Mouse (Mus musculus) intestine, postnatal 0 days (tissue): ENCODE data around the gene Gm20605. TPM values are rescaled to one million over a fixed set of nuclear protein-coding genes. Genes with fewer than 3 reads are reported as not detected.

ENCODE experiments used
- ATAC-seq: fragments of 200-750 bp; cut with Nextera tagmentation; 2 replicates; pipeline ENCODE4 v1.8.0; 2017; ENCODE audit warnings: mild to moderate bottlenecking, moderate TSS enrichment, moderate library complexity
- H3K27ac ChIP-seq: fragments of 300-500 bp; sonication (generic); 2 replicates; pipeline ENCODE4 v1.5.1; 2014; ENCODE audit warnings: mild to moderate bottlenecking, low read depth, low read length, moderate library complexity
- H3K27me3 ChIP-seq: fragments of 300-500 bp; sonication (generic); replicated peaks from 2 replicates; pipeline ENCODE4 v1.6.1; 2014; ENCODE audit warnings: low read length, mixed read lengths; ENCODE audit not compliant: control insufficient read depth, insufficient read depth
- H3K36me3 ChIP-seq: fragments of 300-500 bp; sonication (generic); 2 replicates; pipeline ENCODE4 v1.6.1; 2014; ENCODE audit warnings: mild to moderate bottlenecking, moderate library complexity; ENCODE audit not compliant: control insufficient read depth, insufficient read depth
- H3K4me1 ChIP-seq: fragments of 300-500 bp; sonication (generic); replicated peaks from 2 replicates; pipeline ENCODE4 v1.6.1; 2014; ENCODE audit warnings: antibody characterized with exemption, low read length, mixed read lengths; ENCODE audit not compliant: control insufficient read depth, insufficient read depth
- H3K4me2 ChIP-seq: fragments of 300-500 bp; sonication (generic); replicated peaks from 2 replicates; pipeline ENCODE4 v1.6.1; 2014; ENCODE audit warnings: low read depth, mild to moderate bottlenecking, moderate library complexity
- H3K4me3 ChIP-seq: fragments of 300-500 bp; sonication (generic); 2 replicates; pipeline ENCODE4 v1.5.1; 2014; ENCODE audit warnings: low read depth, low read length
- H3K9ac ChIP-seq: fragments of 300-500 bp; sonication (generic); 2 replicates; pipeline ENCODE4 v1.6.1; 2014; ENCODE audit warnings: mild to moderate bottlenecking, low read depth, low read length
- H3K9me3 ChIP-seq: fragments of 300-500 bp; sonication (generic); 2 replicates; pipeline ENCODE4 v1.6.1; 2016; ENCODE audit warnings: mixed run types; ENCODE audit not compliant: control insufficient read depth
- CTCF ChIP-seq: sonication (generic); IDR thresholded peaks from 2 replicates; pipeline ENCODE4 v1.5.1; 2016; ENCODE audit warnings: low read depth, mild to moderate bottlenecking, control low read depth, antibody characterized with exemption, moderate library complexity
- WGBS: fragments of 180-500 bp; shearing (Covaris S2); extraction: QIAGEN DNeasy Blood & Tissue Kit; methylation state at CpG from one replicate; pipeline ENCODE4 v1.1.7; 2014; 5-methylcytosine and 5-hydroxymethylcytosine counted together
- polyA plus RNA-seq: library from polyadenylated mRNA; unstranded; fragments of >200 nt; fragmentation: Nextera tagmentation; extraction: Ambion mirVana; gene quantifications from 2 replicates; pipeline ENCODE4 v1.2.1, GENCODE M21; 2015

Gm20605 gene
- polyA plus RNA-seq, 1 experiment from 2014 or later = 1.3 TPM

GRCm38 (mm10) chr5:137678736-137679135, 49.8 kb downstream of the Gm20605 start:
- Histone ChIP-seq H3K4me1 (0 out of 2 replicates have a peak, but pooled peaks cover 2% of the 10 kb centered on the region), H3K36me3 (no peaks in the 10 kb centered on the region), H3K27me3 (no peaks in the 10 kb centered on the region), H3K9ac (no peak overlapping the region), H3K4me2 (no peak overlapping the region), H3K4me3 (no peak overlapping the region), H3K9me3 (no peaks in the 10 kb centered on the region), H3K27ac (no peak overlapping the region)
- ATAC-seq = no peak
- no peak for TF ChIP-seq CTCF
- 74% methylated on average over 3 of the region's 3 CpGs for WGBS

- no peak for ATAC-seq
- 63% methylated on average over 4 of the region's 4 CpGs for WGBS
- no peak overlapping the region for H3K4me3 ChIP-seq
Observed at GRCm38 (mm10) chr5:137679726-137680125, 50.8 kb downstream of the Gm20605 start.

GRCm38 (mm10) chr5:137682526-137682925, 53.6 kb downstream of the Gm20605 start:
- H3K4me3 ChIP-seq = no peak overlapping the region
- peak overlapping the region; percentile 93; the same call in 1 of the 2 replicates for H3K4me2 ChIP-seq
- no peak for TF ChIP-seq CTCF
- H3K27me3 ChIP-seq = no peaks in the 10 kb centered on the region
- no peaks in the 10 kb centered on the region for H3K9me3 ChIP-seq
- no peak overlapping the region for H3K9ac ChIP-seq
- 83% methylated on average over 6 of the region's 6 CpGs for WGBS
- H3K27ac ChIP-seq = no peak overlapping the region
- H3K4me1 ChIP-seq = 0 out of 2 replicates have a peak, but pooled peaks cover 2% of the 10 kb centered on the region
- no peaks in the 10 kb centered on the region for H3K36me3 ChIP-seq
- ATAC-seq = no peak

More at GRCm38 (mm10) chr5:137679726-137680125, 50.8 kb downstream of the Gm20605 start:
- no peaks in the 10 kb centered on the region for H3K36me3 ChIP-seq
- H3K27ac ChIP-seq = 0 out of 2 replicates have a peak overlapping the region, but pooled peaks have one; percentile 35
- no peaks in the 10 kb centered on the region for H3K9me3 ChIP-seq
- no peak for TF ChIP-seq CTCF
- H3K4me2 ChIP-seq = no peak overlapping the region
- no peaks in the 10 kb centered on the region for H3K27me3 ChIP-seq
- 0 out of 2 replicates have a peak, but pooled peaks cover 2% of the 10 kb centered on the region for H3K4me1 ChIP-seq
- no peak overlapping the region for H3K9ac ChIP-seq

- no peaks in the 10 kb centered on the region for H3K36me3 ChIP-seq
- no peaks in the 10 kb centered on the region for H3K27me3 ChIP-seq
- ATAC-seq = peak; percentile 2; the same call in 1 of the 2 replicates
- peak overlapping the region; percentile 55 for H3K9ac ChIP-seq
- H3K9me3 ChIP-seq = no peaks in the 10 kb centered on the region
- H3K27ac ChIP-seq = peak overlapping the region; percentile 55
- H3K4me2 ChIP-seq = peak overlapping the region; percentile 93
- no peak for TF ChIP-seq CTCF
- H3K4me1 ChIP-seq = 0 out of 2 replicates have a peak, but pooled peaks cover 2% of the 10 kb centered on the region
- H3K4me3 ChIP-seq = peak overlapping the region; percentile 69
- 6% methylated on average over 28 of the region's 28 CpGs for WGBS
Observed at GRCm38 (mm10) chr5:137683388-137684293, 54.7 kb downstream of the Gm20605 start.

GRCm38 (mm10) chr5:137684294-137685123, 55.5 kb downstream of the Gm20605 start, which contains the start of gene Agfg2:
Agfg2 (minus strand) TSS chr5:137684726.
- H3K27me3 ChIP-seq = no peaks in the 10 kb centered on the region
- H3K9ac ChIP-seq = peak within 1 kb of the TSS; percentile 55
- no peaks in the 10 kb centered on the region for H3K9me3 ChIP-seq
- H3K27ac ChIP-seq = peak within 1 kb of the TSS; percentile 55
- under 1% methylated on average over 45 of the region's 62 CpGs for WGBS
- ATAC-seq = peak; percentile 96
- peak within 1 kb of the TSS; percentile 93 for H3K4me2 ChIP-seq
- H3K36me3 ChIP-seq = no peaks in the 10 kb centered on the region
- TF ChIP-seq CTCF = peak; percentile 46
- 0 out of 2 replicates have a peak, but pooled peaks cover 2% of the 10 kb centered on the region for H3K4me1 ChIP-seq
- peak within 1 kb of the TSS; percentile 69 for H3K4me3 ChIP-seq
